Mouse (Mus musculus) heart, embryonic 11.5 days (tissue): Measurements from ENCODE around the gene Arl2bp. TPM values are rescaled to one million over a fixed set of nuclear protein-coding genes. Genes with fewer than 3 reads are reported as not detected.
A peak's percentile ranks its signal among the peaks of the same experiment; 100 is the strongest.

ENCODE experiments used
- ATAC-seq: fragments of 200-750 bp; cut with Nextera tagmentation; replicated peaks from 2 replicates; pipeline ENCODE4 v1.8.0; 2017; ENCODE audit warnings: moderate library complexity; ENCODE audit not compliant: insufficient number of reproducible peaks, low FRiP score, low TSS enrichment
- H3K27ac ChIP-seq: fragments of 300-500 bp; sonication (generic); 2 replicates; pipeline ENCODE4 v1.5.1; 2014; ENCODE audit warnings: mild to moderate bottlenecking, low read depth, low read length
- H3K27me3 ChIP-seq: fragments of 300-500 bp; sonication (generic); 2 replicates; pipeline ENCODE4 v1.6.1; 2014; ENCODE audit warnings: mild to moderate bottlenecking, low read length, mixed read lengths; ENCODE audit not compliant: control insufficient read depth, insufficient read depth
- H3K36me3 ChIP-seq: fragments of 300-500 bp; sonication (generic); 2 replicates; pipeline ENCODE4 v1.6.1; 2014; ENCODE audit warnings: mild to moderate bottlenecking, low read length, moderate library complexity, mixed read lengths; ENCODE audit not compliant: control insufficient read depth, insufficient read depth
- H3K4me1 ChIP-seq: fragments of 300-500 bp; sonication (generic); 2 replicates; pipeline ENCODE4 v1.6.1; 2014; ENCODE audit warnings: low read length; ENCODE audit not compliant: control insufficient read depth, insufficient read depth
- H3K4me2 ChIP-seq: fragments of 300-500 bp; sonication (generic); 2 replicates; pipeline ENCODE4 v1.6.1; 2014; ENCODE audit warnings: mild to moderate bottlenecking, moderate library complexity
- H3K4me3 ChIP-seq: fragments of 300-500 bp; sonication (generic); 2 replicates; pipeline ENCODE4 v1.5.1; 2014; ENCODE audit warnings: low read depth, low read length
- H3K9ac ChIP-seq: fragments of 300-500 bp; sonication (generic); 2 replicates; pipeline ENCODE4 v1.6.1; 2014; ENCODE audit warnings: mild to moderate bottlenecking, low read depth, low read length, moderate library complexity
- H3K9me3 ChIP-seq: fragments of 300-500 bp; sonication (generic); replicated peaks from 2 replicates; pipeline ENCODE4 v1.6.1; 2016; ENCODE audit warnings: low read length; ENCODE audit not compliant: control insufficient read depth
- WGBS: fragments of 180-500 bp; shearing (Covaris S2); extraction: QIAGEN DNeasy Blood & Tissue Kit; methylation state at CpG from one replicate; pipeline ENCODE4 v1.1.7; 2014; ENCODE audit not compliant: insufficient replicate concordance; 5-methylcytosine and 5-hydroxymethylcytosine counted together
- polyA plus RNA-seq: library from polyadenylated mRNA; unstranded; fragments of >200 nt; fragmentation: Nextera tagmentation; extraction: Ambion mirVana; gene quantifications from 2 replicates; pipeline ENCODE4 v1.2.1, GENCODE M21; 2014

The Arl2bp gene
- polyA plus RNA-seq, 1 experiment from 2014 or later: 44.2 TPM

DNA sequence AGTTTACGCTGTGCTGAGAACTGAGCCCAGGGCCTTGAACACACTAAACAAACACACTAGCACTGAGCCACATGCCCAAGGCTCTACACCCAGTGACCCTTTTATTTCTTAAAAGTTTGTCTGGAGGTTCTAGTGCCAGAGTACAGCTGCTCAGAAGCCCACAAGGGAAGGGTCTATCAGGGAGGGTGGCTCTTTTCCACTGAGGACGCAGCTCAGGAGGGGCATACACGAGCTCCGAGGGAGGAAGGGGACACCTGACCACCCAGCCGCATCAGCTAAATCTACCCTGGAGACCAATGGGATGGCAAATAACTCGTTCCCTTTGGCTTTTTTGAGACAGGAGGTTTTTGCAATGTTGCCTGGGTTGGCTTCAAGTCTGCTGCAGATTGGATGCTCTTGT, 31.6 kb downstream of the Arl2bp start:
- no peak overlapping the region for H3K4me3 ChIP-seq
- H3K27me3 ChIP-seq: peaks cover 51% of the 10 kb centered on the region
- H3K4me2 ChIP-seq: no peak overlapping the region
- H3K27ac ChIP-seq: no peak overlapping the region
- H3K9me3 ChIP-seq: no peaks in the 10 kb centered on the region
- H3K36me3 ChIP-seq: no peaks in the 10 kb centered on the region
- no peak overlapping the region for H3K9ac ChIP-seq
- no peak for ATAC-seq
- peaks cover 7% of the 10 kb centered on the region; the same call in 1 of the 2 replicates for H3K4me1 ChIP-seq
- WGBS: 79% methylated on average over 6 of the region's 6 CpGs

DNA sequence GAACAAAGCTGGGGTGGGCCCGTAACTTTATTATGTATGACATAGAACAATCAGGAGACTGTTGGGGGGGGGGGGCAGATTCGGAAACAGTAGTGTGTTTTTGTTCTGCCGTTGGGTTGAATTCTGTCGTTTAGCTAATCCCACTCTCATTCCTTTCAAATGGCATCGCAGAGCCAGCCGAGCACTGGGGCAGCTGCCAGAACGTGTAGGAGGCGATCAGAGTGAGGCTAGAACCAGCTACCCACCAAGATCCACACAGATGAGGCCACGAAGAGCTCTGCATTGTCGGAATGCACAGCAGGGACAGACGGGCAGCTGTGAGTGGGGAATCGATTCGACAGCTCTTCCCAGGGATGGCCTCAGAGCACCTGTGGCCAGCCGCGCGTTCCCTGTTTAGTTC, 33.0 kb downstream of the Arl2bp start:
- Histone ChIP-seq H3K4me3 (no peak overlapping the region), H3K9ac (no peak overlapping the region), H3K36me3 (no peaks in the 10 kb centered on the region), H3K27me3 (peaks cover 36% of the 10 kb centered on the region), H3K27ac (no peak overlapping the region), H3K4me2 (no peak overlapping the region), H3K4me1 (peaks cover 7% of the 10 kb centered on the region; the same call in 1 of the 2 replicates), H3K9me3 (no peaks in the 10 kb centered on the region)
- ATAC-seq: no peak
- 73% methylated on average over 16 of the region's 16 CpGs for WGBS

DNA sequence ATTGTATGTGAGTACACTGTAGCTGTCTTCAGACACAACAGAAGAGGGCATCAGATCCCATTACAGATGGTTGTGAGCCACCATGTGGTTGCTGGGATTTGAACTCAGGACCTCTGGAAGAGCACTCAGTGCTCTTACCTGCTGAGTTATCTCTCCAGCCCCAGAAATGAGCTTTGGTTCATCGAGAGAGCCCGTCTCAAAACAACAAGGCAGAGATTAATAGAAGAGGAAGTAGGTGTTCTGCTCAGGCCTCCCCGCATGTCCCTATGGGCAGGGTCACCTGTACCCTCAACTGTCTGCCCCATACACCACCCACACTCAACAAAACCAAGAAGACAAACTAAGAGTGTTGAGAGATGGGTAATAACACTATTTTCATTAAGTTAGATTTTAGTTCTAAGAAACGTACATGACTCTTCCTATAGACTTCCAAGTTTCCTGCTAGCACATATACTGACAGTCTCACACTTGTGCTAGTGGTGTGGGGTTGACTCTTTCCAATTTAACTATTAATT, 34.1 kb downstream of the Arl2bp start:
- ATAC-seq: no peak
- Histone ChIP-seq H3K4me2 (no peak overlapping the region), H3K27ac (no peak overlapping the region), H3K4me1 (peaks cover 4% of the 10 kb centered on the region; the same call in 1 of the 2 replicates), H3K9me3 (no peaks in the 10 kb centered on the region), H3K36me3 (no peaks in the 10 kb centered on the region), H3K4me3 (no peak overlapping the region), H3K27me3 (peaks cover 25% of the 10 kb centered on the region), H3K9ac (no peak overlapping the region)
- WGBS: 83% methylated on average over 4 of the region's 4 CpGs

GRCm38 (mm10) chr8:94702156-94702555, 35.8 kb downstream of the Arl2bp start:
- H3K4me1 ChIP-seq: peaks cover 5% of the 10 kb centered on the region
- no peak overlapping the region for H3K9ac ChIP-seq
- WGBS: 61% methylated on average over 3 of the region's 3 CpGs
- H3K27me3 ChIP-seq: peaks cover 9% of the 10 kb centered on the region
- peak overlapping the region; percentile 67 for H3K4me2 ChIP-seq
- no peak overlapping the region for H3K27ac ChIP-seq
- ATAC-seq: no peak
- H3K36me3 ChIP-seq: no peaks in the 10 kb centered on the region
- H3K4me3 ChIP-seq: peak overlapping the region; percentile 57
- H3K9me3 ChIP-seq: no peaks in the 10 kb centered on the region

GRCm38 (mm10) chr8:94702844-94703813, 36.7 kb downstream of the Arl2bp start:
- WGBS: under 1% methylated on average over 35 of the region's 35 CpGs
- H3K9ac ChIP-seq: peak overlapping the region; percentile 49; the same call in 1 of the 2 replicates
- peak overlapping the region; percentile 57 for H3K4me3 ChIP-seq
- no peaks in the 10 kb centered on the region for H3K36me3 ChIP-seq
- peak; percentile 85 for ATAC-seq
- peaks cover under 1% of the 10 kb centered on the region; the same call in 1 of the 2 replicates for H3K27me3 ChIP-seq
- 0 out of 2 replicates have a peak overlapping the region, but pooled peaks have one; percentile 22 for H3K27ac ChIP-seq
- no peaks in the 10 kb centered on the region for H3K9me3 ChIP-seq
- H3K4me2 ChIP-seq: peak overlapping the region; percentile 67
- H3K4me1 ChIP-seq: peaks cover 7% of the 10 kb centered on the region

DNA sequence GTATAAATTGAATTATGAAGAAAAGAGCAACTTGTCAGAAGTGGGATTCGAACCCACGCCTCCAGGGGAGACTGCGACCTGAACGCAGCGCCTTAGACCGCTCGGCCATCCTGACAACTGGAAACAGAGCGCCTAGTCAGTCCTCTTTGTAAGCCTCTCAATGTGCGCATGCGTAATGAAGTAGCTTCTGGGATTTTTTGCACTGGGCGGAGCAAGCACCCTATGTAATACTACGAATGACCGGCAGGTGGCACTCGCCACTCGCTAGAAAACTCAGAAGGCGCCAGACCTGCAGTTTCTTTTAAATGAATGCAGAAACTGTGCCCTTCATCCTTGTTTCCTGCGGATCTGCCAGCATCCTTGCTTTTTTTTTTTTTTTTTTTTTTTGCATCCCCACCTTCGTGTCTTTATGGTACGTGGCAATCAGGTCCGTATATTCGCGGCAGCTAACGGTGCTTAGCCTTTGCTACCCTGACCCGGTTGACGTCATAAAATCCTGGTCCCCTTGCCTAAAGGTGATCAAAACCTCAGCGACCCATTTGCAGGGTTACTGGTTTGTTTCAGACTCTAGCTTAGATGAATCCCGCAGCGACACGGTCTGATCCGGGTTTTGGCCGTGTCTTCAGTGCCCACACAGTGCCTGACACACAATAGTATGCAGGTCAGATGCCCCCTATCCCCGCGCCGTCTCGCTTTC, 37.7 kb downstream of the Arl2bp start:
- WGBS: under 1% methylated on average over 35 of the region's 35 CpGs
- ATAC-seq: peak; percentile 86
- Histone ChIP-seq H3K27me3 (no peaks in the 10 kb centered on the region), H3K9ac (peak overlapping the region; percentile 62), H3K4me1 (peaks cover 7% of the 10 kb centered on the region), H3K4me2 (peak overlapping the region; percentile 82), H3K36me3 (no peaks in the 10 kb centered on the region), H3K27ac (no peak overlapping the region), H3K4me3 (peak overlapping the region; percentile 57), H3K9me3 (no peaks in the 10 kb centered on the region)

- H3K9ac ChIP-seq: peak overlapping the region; percentile 62
- no peak overlapping the region for H3K27ac ChIP-seq
- ATAC-seq: no peak
- H3K9me3 ChIP-seq: no peaks in the 10 kb centered on the region
- H3K27me3 ChIP-seq: no peaks in the 10 kb centered on the region
- peaks cover 7% of the 10 kb centered on the region for H3K4me1 ChIP-seq
- peak overlapping the region; percentile 57 for H3K4me3 ChIP-seq
- WGBS: 20% methylated on average over 9 of the region's 9 CpGs
- H3K4me2 ChIP-seq: peak overlapping the region; percentile 82
- H3K36me3 ChIP-seq: no peaks in the 10 kb centered on the region
Observed at GRCm38 (mm10) chr8:94704669-94704984, 38.2 kb downstream of the Arl2bp start.

- no peak overlapping the region for H3K27ac ChIP-seq
- ATAC-seq: no peak
Observed at GRCm38 (mm10) chr8:94705581-94706245, 39.3 kb downstream of the Arl2bp start.

More at GRCm38 (mm10) chr8:94705581-94706245, 39.3 kb downstream of the Arl2bp start:
- Histone ChIP-seq H3K4me2 (no peak overlapping the region), H3K27me3 (no peaks in the 10 kb centered on the region), H3K4me3 (no peak overlapping the region), H3K36me3 (no peaks in the 10 kb centered on the region), H3K9ac (no peak overlapping the region), H3K9me3 (no peaks in the 10 kb centered on the region), H3K4me1 (peaks cover 7% of the 10 kb centered on the region)
- WGBS: 65% methylated on average over 10 of the region's 10 CpGs
